Mouse (Mus musculus): ENCODE results near the gene Ms4a6b.
"Not testable (repeated sequence)": the region's sequence is repeated elsewhere in the genome, so short reads cannot be mapped to it uniquely, and the experiment has no call there.

Gene Ms4a6b

DNA sequence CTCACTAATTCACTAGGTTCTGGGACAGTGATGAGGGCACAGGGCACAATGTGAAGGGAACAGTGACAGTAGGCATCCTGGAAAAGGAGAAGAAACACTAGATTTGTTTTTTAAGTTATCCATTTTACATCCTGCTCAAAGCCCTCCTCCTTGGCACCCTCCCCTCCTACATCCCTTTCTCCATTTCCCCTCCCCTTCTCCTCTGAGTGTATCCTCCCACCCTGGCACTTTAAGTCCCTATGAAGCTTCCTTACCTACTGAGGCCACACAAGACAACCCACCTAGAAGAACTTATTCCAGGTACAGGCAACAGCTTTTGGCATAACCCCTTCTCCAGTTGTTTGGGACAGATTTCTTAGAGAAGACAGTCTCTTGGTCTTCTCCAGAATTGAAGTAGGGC is at the start of gene Ms4a6b:
Gene Ms4a6b (plus strand): TSS at position 267 of the 400 bp plus-strand sequence.
- DNase-seq, result no peak

DNA sequence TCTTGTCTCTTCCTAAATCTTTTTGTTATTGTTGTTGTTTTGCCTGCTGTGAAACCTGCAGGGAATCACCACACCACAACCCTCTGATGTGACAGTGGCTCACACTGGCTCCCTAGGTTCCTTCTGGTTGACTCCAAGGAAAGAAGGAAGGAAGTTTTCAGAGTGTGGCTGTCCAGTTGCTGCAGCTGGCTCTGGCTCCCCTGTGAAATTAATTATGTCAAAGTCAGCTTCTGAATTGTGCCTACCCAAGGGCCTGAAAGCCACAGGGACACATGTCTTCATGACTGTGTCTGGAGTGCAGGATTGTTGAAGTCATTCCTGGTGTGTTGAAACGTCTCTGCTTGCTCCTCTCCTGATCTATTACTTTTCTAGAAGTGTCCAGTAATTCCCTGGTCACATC is 48.0 kb upstream of the Ms4a6b start:
- DNase-seq, result not testable (repeated sequence)

DNA sequence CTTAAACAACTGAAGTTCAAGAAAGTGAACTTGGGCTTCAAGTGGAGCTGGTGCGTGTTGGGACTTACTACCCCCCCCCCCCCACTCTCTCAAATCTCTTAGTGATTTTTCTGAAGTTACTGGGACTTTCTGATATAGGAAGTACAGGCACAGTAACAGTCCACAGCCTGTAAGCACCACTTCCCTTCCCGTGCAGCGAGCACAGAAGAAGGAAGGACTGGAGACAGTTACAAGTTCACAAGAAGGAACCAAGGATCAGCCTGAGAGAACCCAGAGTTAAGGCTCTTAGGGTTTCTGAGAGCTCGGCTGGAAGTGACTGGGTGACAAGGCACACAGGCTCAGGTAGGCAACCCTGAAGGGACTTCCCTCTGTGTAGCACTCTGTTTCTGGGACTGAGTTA is 47.1 kb upstream of the Ms4a6b start, which contains the start of gene Ms4a6c:
Gene Ms4a6c (plus strand): TSS at position 152 of the 400 bp plus-strand sequence.
- not testable (repeated sequence) for DNase-seq

DNA sequence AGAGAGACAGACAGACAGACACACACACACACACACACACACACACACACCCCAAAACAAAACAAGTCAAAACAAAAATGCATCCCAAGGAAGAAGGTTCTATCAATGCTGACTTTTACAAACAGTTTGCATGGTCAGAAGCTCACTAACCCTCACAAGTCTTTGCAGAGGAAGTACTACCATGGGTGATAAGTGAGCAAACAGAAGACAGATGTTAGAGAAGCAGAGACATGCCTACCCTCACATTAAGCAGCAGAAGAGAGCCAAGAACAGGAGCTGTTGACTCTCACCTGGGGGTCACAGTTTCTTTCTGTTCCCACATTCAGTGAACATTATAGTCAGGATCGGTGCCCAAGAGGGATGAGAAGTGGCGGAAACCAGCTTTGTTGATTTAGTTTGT is 36.6 kb upstream of the Ms4a6b start:
- DNase-seq, result no peak

DNA sequence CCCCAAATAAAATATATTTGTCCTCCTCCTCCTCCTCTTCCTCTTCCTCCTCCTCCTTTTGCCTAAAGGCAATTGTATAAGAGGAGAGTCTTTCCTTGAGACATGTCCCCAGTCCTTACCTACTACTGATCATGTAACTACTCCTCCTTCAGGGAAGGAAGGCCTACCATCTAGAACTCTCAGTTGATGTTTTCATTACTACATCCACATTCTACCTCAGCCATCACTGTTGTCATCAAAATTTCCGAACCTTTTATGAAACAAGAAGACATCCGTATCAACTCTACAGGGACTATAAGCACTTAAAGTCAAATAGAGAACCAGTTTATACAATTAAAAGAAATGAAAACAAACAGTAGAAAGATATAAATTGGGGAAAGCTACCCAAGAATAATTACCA is 33.6 kb upstream of the Ms4a6b start:
- no peak for DNase-seq

DNA sequence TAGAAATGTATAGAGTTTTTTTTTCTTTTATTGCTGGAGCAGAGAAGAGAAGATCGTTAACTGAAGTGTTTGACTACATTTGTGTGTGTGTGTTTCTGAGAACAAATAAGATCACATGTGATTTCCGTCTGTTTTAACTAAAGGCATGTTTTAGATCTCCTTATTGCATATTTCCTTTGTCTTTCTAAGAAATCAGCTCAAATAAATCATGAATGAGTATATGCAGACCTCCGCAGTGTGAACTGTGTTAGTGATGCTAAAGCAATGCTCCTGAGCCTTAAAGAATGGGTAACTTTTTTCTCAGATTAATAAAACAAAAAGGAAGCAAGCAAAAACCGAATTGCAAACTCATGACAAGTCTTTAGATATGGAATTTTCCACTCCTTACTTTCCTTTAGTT is 32.4 kb upstream of the Ms4a6b start:
- no peak for DNase-seq

DNA sequence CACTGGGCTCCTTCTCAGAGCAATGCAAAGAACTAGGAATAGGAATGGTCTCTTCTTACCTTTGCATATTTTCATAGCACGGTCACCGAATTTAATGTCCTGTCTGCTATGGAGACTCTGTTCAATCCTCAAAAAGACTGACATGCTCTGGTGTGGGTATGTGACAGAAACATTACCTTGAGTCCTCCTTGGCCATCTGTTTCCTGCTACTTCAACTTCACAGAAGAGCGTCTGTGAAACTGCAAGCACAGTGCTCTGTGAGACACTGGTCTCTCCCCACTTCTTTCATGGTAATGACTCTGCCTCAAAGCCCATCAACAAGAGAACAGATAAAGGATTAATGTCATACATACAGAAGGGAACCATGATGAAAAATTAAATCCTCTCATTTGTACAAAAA is 31.9 kb upstream of the Ms4a6b start:
- no peak for DNase-seq

DNA sequence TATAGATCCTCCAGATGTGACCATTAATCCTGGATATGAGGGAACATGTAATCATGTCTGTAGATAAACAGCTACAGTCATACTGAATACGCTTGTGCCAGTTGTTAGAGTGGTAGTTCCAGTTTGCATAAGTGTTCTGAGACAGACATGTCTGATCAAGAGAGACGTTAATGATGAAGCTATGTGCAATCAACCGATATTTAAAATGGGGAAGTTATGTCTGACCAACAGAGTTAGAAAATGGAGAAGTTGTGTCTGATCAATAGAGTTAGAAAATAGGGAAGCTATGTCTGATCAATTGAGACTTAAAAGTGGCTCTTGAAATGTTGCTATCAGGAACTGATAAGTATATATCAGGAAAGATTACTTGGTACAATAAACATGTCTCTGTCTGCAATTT is 31.0 kb upstream of the Ms4a6b start:
- DNase-seq, result no peak

DNA sequence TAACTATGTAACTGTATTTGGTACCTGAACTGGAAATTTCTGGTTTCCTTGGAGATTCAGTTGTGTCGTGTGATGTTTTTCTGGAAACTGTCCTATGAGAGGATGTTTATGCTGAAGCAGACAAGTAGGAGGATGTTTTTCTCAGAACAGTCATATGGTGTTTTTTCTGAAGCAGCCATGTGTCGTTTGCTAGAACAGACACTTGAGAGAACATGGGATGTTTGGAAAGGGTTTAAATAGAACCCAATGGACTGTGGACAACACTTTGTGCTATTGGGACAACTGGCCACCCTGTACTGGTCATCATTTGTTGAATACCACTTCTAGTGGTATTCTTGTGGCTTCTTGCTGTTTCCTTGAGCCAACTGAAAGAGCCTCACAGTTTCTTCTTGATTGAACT is 30.6 kb upstream of the Ms4a6b start, which contains the start of gene Gm8369:
Gene Gm8369 (plus strand): TSS at position 193 of the 400 bp plus-strand sequence.
- no peak for DNase-seq

DNA sequence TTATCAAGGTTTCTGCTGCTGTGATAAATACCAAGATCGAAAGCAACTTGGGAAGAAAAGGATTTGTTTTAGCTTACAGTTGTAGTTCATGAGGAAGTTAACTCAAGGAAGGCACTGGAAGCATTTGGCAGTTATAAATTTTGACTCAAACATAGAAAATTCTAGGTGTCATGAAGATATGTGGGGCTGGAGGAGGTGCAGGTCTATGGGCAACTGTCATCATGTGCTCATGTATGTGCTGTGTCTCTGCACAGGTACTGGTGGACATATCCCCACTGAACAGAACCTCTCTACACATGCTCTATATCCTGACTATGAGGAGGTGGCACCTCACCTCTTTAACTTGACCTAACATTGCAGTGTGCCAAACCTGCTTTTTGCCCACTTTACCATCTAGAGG is 29.7 kb upstream of the Ms4a6b start:
- no peak for DNase-seq

DNA sequence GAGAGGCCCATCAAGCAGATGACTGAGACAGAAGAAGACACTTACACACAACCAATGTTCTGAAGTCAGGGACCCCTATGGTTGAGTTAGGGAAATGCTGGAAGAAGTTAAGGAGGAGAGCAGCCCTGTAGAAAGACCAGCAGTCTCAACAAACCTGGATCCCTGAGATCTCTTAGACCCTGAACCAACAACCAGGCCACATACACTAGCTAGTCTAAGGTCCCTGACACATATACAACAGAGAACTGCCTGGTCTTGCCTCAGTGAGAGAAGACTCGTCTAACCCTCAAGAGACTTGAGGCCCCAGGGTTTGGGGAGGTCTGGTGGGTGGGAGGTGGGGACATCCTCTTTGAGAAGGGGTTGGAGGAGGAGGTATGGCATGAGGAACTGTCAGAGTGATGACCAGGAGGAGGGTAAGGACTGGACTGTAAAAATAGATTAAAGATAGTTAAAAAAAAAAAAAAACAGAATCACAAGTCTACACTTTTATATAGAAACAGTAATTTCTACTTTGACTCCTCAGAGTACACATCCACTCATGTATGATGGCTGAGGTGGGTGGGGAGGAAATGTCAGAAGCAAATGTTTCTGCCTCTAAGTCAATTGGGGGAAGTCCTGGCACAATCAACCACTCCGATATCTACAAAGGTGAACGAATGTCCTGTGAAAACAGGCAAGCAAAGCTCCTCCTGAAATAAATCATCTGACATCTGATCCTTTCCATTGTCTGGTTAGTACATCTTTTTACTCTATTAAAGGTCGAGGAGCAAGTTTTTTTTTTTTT is 24.7 kb upstream of the Ms4a6b start:
- no peak for DNase-seq

DNA sequence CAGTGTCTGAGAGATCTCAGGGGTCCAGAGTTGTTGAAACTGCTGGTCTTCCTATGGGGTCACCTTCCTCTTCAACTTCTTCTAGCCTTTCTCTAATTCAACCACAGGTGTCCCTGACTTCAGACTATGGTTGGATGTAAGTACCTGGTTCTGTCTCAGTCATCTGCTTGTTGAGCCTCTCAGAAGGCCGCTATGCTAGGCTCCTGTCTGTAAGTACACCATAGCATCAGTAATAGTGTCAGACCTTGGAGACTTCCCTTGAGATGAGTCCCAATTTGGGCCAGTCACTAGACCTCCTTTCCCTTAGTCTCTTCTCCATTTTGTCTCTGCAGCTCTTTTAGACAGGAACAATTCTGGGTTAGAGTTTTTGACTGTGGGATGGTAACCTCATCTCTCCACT is 23.6 kb upstream of the Ms4a6b start:
- DNase-seq, result no peak

DNA sequence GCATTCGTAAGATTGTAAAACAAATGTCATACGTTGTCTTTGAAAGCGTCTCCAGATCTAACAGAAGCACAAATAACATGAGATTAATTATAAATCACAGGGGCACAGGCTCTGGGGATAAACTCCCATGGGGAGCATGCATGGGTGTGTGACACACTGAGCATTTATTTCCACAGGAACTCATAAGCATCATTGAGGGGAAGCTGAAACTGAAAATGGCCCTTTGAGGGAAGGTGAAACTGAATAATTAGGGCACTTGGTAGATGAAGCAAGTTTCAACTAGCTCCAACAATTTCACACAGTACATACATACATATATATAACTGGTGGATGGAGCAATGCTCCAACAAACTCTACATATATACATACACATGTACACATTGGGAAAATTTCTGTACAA is 21.8 kb upstream of the Ms4a6b start:
- DNase-seq, result no peak

DNA sequence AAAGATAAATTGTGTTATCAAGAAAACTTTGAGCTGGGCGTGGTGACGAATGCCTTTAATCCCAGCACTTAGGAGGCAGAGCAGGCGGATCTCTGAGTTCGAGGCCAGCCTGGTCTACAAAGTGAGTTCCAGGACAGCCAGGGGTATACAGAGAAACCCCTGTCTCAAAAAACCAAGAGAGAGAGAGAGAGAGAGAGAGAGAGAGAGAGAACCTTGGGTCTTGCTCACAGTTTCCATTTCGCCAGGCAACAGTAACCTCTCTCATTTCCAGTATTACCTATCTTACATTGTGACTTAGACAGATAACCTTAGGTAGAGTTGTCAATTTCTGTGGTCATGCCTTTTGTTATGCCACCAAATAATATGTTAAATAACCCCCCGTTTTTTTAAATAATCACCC is 20.0 kb upstream of the Ms4a6b start:
- DNase-seq, result no peak

DNA sequence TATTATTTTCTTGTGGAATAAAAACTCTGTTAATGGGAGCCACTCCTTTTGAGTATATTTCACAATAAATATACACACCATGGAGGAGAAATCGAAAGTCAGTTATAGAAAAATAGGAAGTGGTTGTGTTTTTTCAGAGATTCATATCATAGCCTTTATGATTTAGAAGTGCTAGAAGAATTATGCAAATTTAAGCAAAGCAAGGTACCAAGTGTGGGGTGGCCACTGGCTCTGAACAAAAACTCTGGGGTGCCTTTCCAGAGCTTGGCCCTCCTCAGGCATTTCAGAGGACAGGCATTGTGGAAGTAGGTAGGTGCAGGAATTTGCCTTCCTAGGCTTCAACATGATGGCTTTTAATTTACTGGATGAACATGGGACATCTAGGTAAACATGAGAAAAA is 19.0 kb upstream of the Ms4a6b start:
- DNase-seq, result not testable (repeated sequence)

DNA sequence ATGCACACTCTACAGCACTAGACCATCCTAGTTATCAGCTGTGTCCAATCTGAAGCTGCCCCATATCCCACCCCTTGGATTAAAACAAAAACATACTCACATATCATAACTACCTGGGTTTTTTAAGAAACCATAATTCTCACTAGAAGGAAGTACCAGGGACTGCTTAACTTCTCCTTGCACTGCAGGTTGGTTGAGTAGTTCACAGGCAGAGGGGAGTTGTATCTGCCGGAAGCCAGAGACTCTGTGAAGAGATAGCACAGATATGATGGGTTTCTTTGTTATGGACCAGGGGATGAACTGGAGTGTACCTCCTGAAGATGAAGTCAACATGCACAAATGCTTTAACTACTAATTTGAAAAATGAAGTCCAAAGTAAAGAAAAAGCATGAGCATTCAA is 15.5 kb upstream of the Ms4a6b start:
- DNase-seq, result no peak

DNA sequence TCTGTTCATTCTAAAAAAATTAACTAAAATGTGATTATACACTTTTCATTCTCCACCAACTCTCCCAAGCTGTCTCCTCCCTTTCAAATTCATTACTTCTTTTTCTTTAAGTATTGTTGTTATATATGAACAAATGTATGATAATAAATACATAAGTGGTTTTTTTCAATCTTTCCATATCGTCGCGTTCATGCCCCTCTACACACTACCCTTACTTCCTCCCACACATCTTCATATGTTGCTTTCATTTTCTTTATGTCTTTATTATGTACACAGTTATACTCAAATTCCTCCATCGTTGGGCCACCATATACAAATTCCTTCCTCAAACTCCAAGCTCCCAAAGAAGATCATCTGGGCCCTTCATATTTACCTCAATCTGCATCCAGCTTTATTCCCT is 15.0 kb upstream of the Ms4a6b start:
- DNase-seq, result no peak

DNA sequence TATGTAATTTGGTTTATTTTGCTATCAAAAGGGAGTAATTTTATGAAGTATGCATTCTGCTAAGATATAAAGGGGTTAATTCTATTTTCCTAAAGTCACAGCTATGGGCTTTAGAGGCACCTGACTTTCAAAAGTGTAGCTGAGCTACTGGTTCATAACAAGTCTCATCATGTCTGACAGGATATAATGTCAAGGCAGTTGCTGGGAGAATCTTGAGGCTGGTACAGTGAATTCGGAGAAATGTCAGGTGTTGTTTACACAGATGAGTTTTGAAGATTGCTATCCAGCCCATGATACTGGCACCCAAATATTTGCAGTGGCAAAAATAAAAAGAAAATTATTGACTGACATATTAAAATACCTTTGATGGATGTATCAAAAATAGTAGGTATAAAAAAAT is 11.5 kb upstream of the Ms4a6b start:
- DNase-seq, result no peak

DNA sequence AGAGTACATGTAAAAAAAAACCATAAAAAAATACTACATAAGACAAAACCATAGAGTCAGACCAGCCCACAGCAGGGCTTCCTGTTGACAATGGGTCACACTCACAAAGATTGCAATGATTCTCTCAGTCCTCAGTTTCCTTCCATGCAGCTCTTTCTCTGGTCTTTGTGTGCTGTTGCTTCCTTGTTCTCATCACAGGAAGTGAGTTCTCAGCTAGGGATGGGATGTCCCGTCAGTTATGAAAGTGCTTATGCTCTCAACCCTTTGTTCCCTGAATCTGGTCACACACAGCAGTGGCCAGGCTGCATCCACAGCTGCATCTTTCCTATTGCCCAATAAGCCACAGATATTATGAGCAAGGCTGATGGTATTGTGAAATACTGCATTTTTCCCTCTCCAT is 2.9 kb upstream of the Ms4a6b start:
- DNase-seq, result no peak

DNA sequence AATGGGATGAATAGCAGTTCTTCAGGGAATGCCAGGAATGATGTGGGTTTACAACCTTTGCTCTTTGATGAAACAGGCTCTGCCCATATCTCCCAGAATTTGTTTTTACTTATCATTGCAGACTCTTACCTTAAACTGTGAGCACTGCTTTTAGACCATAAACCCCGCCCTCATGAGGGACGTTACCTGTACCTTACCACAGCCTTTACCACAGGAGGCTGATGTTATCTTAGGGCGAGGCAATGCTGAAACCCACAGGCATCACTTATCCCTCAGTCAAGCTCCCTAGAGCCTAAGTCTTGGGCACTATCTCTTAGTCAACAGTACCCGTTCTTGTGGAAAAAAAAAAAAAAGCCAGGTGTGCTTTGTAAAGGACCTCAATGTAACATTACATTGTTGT is 533 bp downstream of the Ms4a6b start:
- no peak for DNase-seq

DNA sequence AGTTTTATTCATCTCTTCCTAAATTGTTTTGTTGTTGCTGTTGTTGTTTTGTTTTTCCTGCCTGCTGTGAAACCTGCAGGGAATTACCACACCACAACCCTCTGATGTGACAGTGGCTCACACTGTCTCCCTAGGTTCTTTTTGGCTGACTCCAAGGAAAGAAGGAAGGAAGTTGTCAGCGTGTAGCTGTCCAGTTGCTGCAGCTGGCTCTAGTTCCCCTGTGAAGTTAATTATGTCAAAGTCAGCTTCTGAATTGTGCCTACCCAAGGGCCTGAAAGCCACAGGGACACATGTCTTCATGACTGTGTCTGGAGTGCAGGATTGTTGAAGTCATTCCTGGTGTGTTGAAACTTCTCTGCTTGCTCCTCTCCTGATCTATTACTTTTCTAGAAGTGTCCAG is 1.1 kb downstream of the Ms4a6b start:
- DNase-seq, result not testable (repeated sequence)

DNA sequence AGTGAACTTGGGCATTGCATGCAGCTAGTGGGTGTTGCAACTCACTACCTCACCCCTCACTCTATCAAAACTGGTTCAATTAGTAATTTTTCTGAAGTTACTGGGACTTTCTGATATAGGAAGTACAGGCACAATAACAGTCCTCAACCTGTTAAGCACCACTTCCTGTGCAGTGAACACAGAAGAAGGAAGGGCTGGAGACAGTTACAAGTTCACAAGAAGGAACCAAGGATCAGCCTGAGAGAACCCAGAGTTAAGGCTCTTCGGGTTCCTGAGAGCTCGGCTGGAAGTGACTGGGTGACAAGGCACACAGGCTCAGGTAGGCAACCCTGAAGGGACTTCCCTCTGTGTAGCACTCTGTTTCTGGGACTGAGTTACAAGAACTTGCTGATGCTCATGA is 2.0 kb downstream of the Ms4a6b start:
- DNase-seq, result not testable (repeated sequence)

DNA sequence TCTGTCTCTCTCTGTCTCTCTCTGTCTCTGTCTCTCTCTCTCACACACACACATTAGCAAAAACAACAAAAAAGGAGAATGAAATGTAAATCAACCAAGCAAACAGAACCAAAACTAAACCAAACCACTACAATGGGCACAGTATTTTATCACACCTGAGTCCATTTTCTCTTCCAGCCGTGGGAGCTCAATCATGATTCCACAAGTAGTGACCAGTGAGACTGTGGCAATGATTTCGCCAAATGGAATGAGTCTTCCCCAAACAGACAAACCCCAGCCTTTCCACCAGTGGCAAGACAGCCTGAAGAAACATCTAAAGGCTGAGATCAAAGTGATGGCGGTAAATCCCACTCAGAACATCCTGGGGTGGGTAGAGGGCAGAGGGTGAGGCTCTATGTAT is 3.8 kb downstream of the Ms4a6b start:
- no peak for DNase-seq

DNA sequence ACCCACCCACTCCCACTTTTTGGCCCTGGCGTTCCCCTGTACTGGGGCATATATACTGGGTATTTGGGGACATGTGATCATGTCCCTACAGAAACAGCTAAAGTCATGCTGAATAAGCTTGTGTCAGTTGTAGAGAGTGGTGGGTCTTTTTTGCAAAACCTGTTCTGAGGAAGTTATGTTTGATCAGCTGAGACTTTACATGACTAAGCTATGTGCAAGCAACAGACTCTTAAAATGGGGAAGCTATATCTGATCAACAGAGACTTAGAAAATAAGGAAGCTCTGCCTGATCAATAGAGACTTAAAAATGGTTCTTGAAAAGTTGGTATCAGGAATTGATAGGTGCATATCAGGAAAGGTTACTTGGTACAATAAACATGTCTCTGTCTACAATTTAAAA is 17.1 kb downstream of the Ms4a6b start:
- DNase-seq, result no peak

DNA sequence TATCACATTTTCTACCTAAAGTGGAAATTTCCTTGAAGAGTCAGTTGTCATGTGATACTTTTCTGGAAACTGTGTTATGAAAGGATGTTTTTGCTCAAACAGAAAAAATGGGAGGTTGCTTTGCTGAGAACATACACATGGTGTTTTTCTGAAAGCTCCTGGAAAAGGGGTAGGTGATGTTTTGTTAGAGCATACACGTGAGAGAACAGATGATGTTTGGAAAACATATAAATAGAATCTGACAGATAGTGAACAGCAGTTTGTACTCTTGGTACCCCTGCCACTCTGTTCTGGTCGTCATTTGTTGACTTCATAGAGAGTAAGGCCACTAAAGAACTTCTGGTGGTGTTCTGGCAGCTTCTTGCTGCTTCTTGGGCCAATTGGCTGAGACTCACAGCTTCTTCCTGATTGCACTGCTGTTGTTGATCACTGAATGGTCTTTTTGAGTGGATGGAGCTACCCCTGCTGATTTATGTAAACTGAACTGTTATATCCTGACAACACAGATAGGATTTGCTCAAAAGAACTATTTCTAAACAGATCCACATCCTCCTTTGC is 17.7 kb downstream of the Ms4a6b start:
- no peak for DNase-seq
